Mouse (Mus musculus) ES-Bruce4 (cell line): ENCODE results near the gene Ltbp3.

Experiments
- CTCF ChIP-seq: IDR thresholded peaks from one replicate; pipeline ENCODE4 v1.8.1; 2011; ENCODE audit warnings: low read depth, low read length
- POLR2A ChIP-seq: IDR thresholded peaks from one replicate; pipeline ENCODE4 v1.8.1; 2011; ENCODE audit warnings: low read length; ENCODE audit not compliant: insufficient read depth

- TF ChIP-seq CTCF (no peak), POLR2A (no peak)
Measured at GRCm38 (mm10) chr19:5715793-5716688, 24.7 kb upstream of the Ltbp3 start.
